Mouse (Mus musculus) liver, embryonic 14.5 days (tissue): ENCODE data around the gene Dpp4.

Source experiments
- CTCF ChIP-seq: IDR thresholded peaks from 2 replicates; pipeline ENCODE4 v1.5.1; 2016; ENCODE audit warnings: antibody characterized with exemption, low read depth, control low read depth
- EP300 ChIP-seq: IDR thresholded peaks from 2 replicates; pipeline ENCODE4 v1.6.1; 2016; ENCODE audit warnings: antibody characterized with exemption, low read depth

DNA sequence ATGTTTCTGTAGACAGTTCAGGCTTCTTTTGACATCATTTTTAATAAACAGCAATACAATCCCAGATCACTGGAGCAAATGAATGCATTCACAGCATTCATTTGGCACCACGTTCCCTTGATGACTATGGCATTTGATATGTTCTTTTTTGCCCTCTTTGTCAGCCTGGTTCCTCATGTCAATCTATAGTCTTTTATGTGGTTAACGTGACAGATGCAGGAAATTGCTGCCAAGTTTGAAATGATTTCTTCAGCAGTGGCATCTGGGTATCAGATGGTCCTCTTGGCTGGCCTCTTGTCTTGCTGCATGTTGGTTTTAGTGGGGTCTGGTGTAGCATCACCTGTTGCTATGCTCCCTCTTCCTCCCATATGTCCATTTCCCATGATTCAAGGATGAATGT, 118.2 kb downstream of the Dpp4 start:
- TF ChIP-seq EP300 (no peak), CTCF (no peak)
